Mouse (Mus musculus) MEL (cell line): ENCODE results near the gene Agl.

Experiments
- CHD1 ChIP-seq: IDR thresholded peaks from 2 replicates; pipeline ENCODE4 v1.6.1; 2012; ENCODE audit warnings: low read depth, mild to moderate bottlenecking, inconsistent platforms, low read length, improper control_type of control experiment
- CHD2 ChIP-seq: IDR thresholded peaks from 2 replicates; pipeline ENCODE4 v1.6.1; 2011; ENCODE audit warnings: low read length, improper control_type of control experiment
- CTCF ChIP-seq, 3 experiments: IDR thresholded peaks in 2 of 3; conservative IDR thresholded peaks in 1 of 3; 2 replicates each; pipeline ENCODE4 v1.5.1; 2011 to 2012; ENCODE audit warnings: low read length in 3 of 3, low read depth in 2 of 3, mild to moderate bottlenecking in 2 of 3, improper control_type of control experiment in 1 of 3, inconsistent platforms in 1 of 3, mixed read lengths in 1 of 3, moderate library complexity in 1 of 3; ENCODE audit not compliant: control insufficient read depth in 1 of 3, insufficient read depth in 1 of 3, poor library complexity in 1 of 3, severe bottlenecking in 1 of 3
- ETS1 ChIP-seq: IDR thresholded peaks from 2 replicates; pipeline ENCODE4 v1.6.1; 2012; ENCODE audit warnings: low read depth, mild to moderate bottlenecking, inconsistent platforms, low read length, improper control_type of control experiment, moderate library complexity
- GATA1 ChIP-seq: IDR thresholded peaks from 2 replicates; pipeline ENCODE4 v1.6.1; 2011; ENCODE audit warnings: low read depth, low read length, improper control_type of control experiment
- HCFC1 ChIP-seq: IDR thresholded peaks from 2 replicates; pipeline ENCODE4 v1.6.1; 2012; ENCODE audit warnings: low read depth, mild to moderate bottlenecking, inconsistent platforms, low read length, improper control_type of control experiment, moderate library complexity
- JUND ChIP-seq: IDR thresholded peaks from 2 replicates; pipeline ENCODE4 v1.6.1; 2011; ENCODE audit warnings: low read depth, mild to moderate bottlenecking, improper control_type of control experiment, low read length
- POLR2A ChIP-seq, 2 experiments: IDR thresholded peaks; 2 replicates each; pipeline ENCODE4 v1.6.1; 2011 to 2012; ENCODE audit warnings: low read length in 2 of 2, mild to moderate bottlenecking in 2 of 2, control low read depth in 1 of 2, improper control_type of control experiment in 1 of 2, low read depth in 1 of 2, moderate library complexity in 1 of 2; ENCODE audit not compliant: control insufficient read depth in 1 of 2, insufficient read depth in 1 of 2, poor library complexity in 1 of 2
- POLR2AphosphoS2 ChIP-seq: IDR thresholded peaks from 2 replicates; pipeline ENCODE4 v1.6.1; 2011; ENCODE audit warnings: low read length, improper control_type of control experiment
- TAL1 ChIP-seq: IDR thresholded peaks from 2 replicates; pipeline ENCODE4 v1.6.1; 2012; ENCODE audit warnings: mild to moderate bottlenecking, inconsistent platforms, low read length, moderate library complexity, mixed read lengths
- UBTF ChIP-seq: IDR thresholded peaks from 2 replicates; pipeline ENCODE4 v1.6.1; 2012; ENCODE audit warnings: low read depth, mild to moderate bottlenecking, inconsistent platforms, low read length, improper control_type of control experiment, moderate library complexity, borderline replicate concordance; ENCODE audit not compliant: insufficient read depth
- USF1 ChIP-seq: IDR thresholded peaks from 2 replicates; pipeline ENCODE4 v1.6.1; 2014; ENCODE audit warnings: low read depth, mild to moderate bottlenecking, inconsistent platforms, low read length, improper control_type of control experiment, moderate library complexity
- ZNF384 ChIP-seq: IDR thresholded peaks from 2 replicates; pipeline ENCODE4 v1.6.1; 2012; ENCODE audit warnings: low read depth, mild to moderate bottlenecking, inconsistent platforms, low read length, improper control_type of control experiment

- TF ChIP-seq POLR2A (IDR thresholded peaks at IDR 0.05; ENCODE audit: control insufficient read depth in 1 of 2, insufficient read depth in 1 of 2, low read depth in 1 of 2, low read length in 2 of 2, poor library complexity in 1 of 2) (no peak), CTCF (IDR thresholded peaks at IDR 0.05 in 2 of 3, conservative IDR thresholded peaks at IDR 0.05 in 1 of 3; ENCODE audit: control insufficient read depth in 1 of 3, insufficient read depth in 1 of 3, low read depth in 2 of 3, low read length in 3 of 3, poor library complexity in 1 of 3, severe bottlenecking in 1 of 3) (no peak), CHD2 (no peak), GATA1 (peak; percentile 92), USF1 (no peak), POLR2AphosphoS2 (no peak), HCFC1 (no peak), ETS1 (peak; percentile 91), UBTF (no peak), CHD1 (no peak), TAL1 (peak; percentile 86), ZNF384 (no peak), JUND (no peak)
Measured at GRCm38 (mm10) chr3:116726807-116727206, 81.2 kb downstream of the Agl start.
